ENCODE assay signal across 11 mouse cellular contexts in genomic region chr15:88999124-88999523, GRCm38 (mm10). TPM values are rescaled to one million over a fixed set of nuclear protein-coding genes. Genes with fewer than 3 reads are reported as not detected.
A peak's percentile ranks its signal among the peaks of the same experiment; 100 is the strongest.
DNase-seq lines count a peak whose midpoint lies in the region; ATAC-seq and TF ChIP-seq lines count a peak whose summit lies in the region.
"Had no signal": no experiment of that assay in that cellular context is flagged by ENCODE, and none has a peak within 500 bp of the region (broad histone marks: within the 10 kb centered on the region; RNA-seq: fewer than 3 reads in every experiment).

No protein-coding gene starts in this region.

- 87% methylated on average over 2 of the region's 2 CpGs for WGBS in forebrain, embryonic 10.5 days
- 83% methylated on average over 2 of the region's 2 CpGs for WGBS in forebrain, embryonic 15.5 days
- 74% methylated on average over 2 of the region's 2 CpGs for WGBS in kidney, embryonic 16.5 days

- H3K9me3 ChIP-seq in forebrain, embryonic 10.5 days, result no peaks in the 10 kb centered on the region
- no peaks in the 10 kb centered on the region for H3K9me3 ChIP-seq in forebrain, embryonic 15.5 days
- H3K9me3 ChIP-seq in kidney, embryonic 16.5 days (ENCODE audit: low read length), result no peaks in the 10 kb centered on the region
- H3K9me3 ChIP-seq in CH12.LX (replicated peaks; ENCODE audit: low read length), result no peaks in the 10 kb centered on the region
- H3K9me3 ChIP-seq: midbrain, embryonic 12.5 days had no signal

- H3K4me1 ChIP-seq in forebrain, embryonic 10.5 days, result no peaks in the 10 kb centered on the region; the same call in 1 of the 2 replicates
- H3K4me1 ChIP-seq in forebrain, embryonic 15.5 days, result no peaks in the 10 kb centered on the region
- no peaks in the 10 kb centered on the region for H3K4me1 ChIP-seq in kidney, embryonic 16.5 days (ENCODE audit: insufficient read depth, low read length)
- H3K4me1 ChIP-seq in CH12.LX (ENCODE audit: control insufficient read depth in 1 of 2, insufficient read depth in 2 of 2), result no peaks in the 10 kb centered on the region
- H3K4me1 ChIP-seq: midbrain, embryonic 12.5 days had no signal

- peak in 1 of 2 experiments; percentile 31; a peak in 1 of 4 replicates for TF ChIP-seq CTCF in CH12.LX (conservative IDR thresholded peaks at IDR 0.05 in 1 of 2, IDR thresholded peaks at IDR 0.05 in 1 of 2; ENCODE audit: low read depth in 2 of 2, low read length in 2 of 2)

- dilution Hi-C loops in CH12.LX (cut with MboI; ENCODE audit: extremely low pct_ligation_motif_present, extremely low pct_unique_long_range_greater_than_20kb, low sequenced_read_pairs), result no loop called here

- H3K4me2 ChIP-seq in forebrain, embryonic 15.5 days (replicated peaks), result no peak overlapping the region
- no peak overlapping the region for H3K4me2 ChIP-seq in kidney, embryonic 16.5 days (replicated peaks; ENCODE audit: low read depth, low read length)
- no peak overlapping the region for H3K4me2 ChIP-seq in CH12.LX (ENCODE audit: insufficient read depth, low read depth, poor library complexity, severe bottlenecking)
- H3K4me2 ChIP-seq: midbrain, embryonic 12.5 days had no signal

- no peak overlapping the region for H3K4me3 ChIP-seq in forebrain, embryonic 10.5 days
- H3K4me3 ChIP-seq in forebrain, embryonic 15.5 days, result no peak overlapping the region
- no peak overlapping the region for H3K4me3 ChIP-seq in kidney, embryonic 16.5 days (ENCODE audit: low read length)
- H3K4me3 ChIP-seq in CH12.LX (replicated peaks in 1 of 3; ENCODE audit: low read depth in 2 of 3, low read length in 2 of 3, poor library complexity in 1 of 3), result no peak overlapping the region
- H3K4me3 ChIP-seq: midbrain, embryonic 12.5 days had no signal

- no peaks in the 10 kb centered on the region for H3K36me3 ChIP-seq in forebrain, embryonic 10.5 days (replicated peaks)
- H3K36me3 ChIP-seq in forebrain, embryonic 15.5 days, result no peaks in the 10 kb centered on the region
- H3K36me3 ChIP-seq in kidney, embryonic 16.5 days (ENCODE audit: insufficient read depth, low read length), result no peaks in the 10 kb centered on the region
- no peaks in the 10 kb centered on the region for H3K36me3 ChIP-seq in CH12.LX (replicated peaks in 1 of 2; ENCODE audit: control insufficient read depth in 1 of 2, insufficient read depth in 1 of 2, low read length in 1 of 2)
- H3K36me3 ChIP-seq: midbrain, embryonic 12.5 days had no signal

- peak; percentile 12 for TF ChIP-seq RAD21 in CH12.LX (IDR thresholded peaks at IDR 0.05; ENCODE audit: low read depth, low read length)

- no peak for TF ChIP-seq POLR2A in CH12.LX (IDR thresholded peaks at IDR 0.05; ENCODE audit: low read depth, low read length)

- no peak for ATAC-seq in forebrain, embryonic 15.5 days (replicated peaks)
- ATAC-seq in kidney, embryonic 16.5 days (ENCODE audit: low FRiP score, low TSS enrichment), result no peak

- DNase-seq in forebrain, embryonic 10.5 days (ENCODE audit: extremely low spot score, low spot score), result no peak
- DNase-seq in kidney, postnatal 10 days, result peak; percentile 25
- DNase-seq in CH12.LX (ENCODE audit: extremely low read depth), result no peak
- DNase-seq in embryo, embryonic 11 days, result peak; percentile 27
- no peak for DNase-seq in ovary, postnatal 36 days (ENCODE audit: low spot score)
- no peak for DNase-seq in urinary bladder, postnatal 10 days (ENCODE audit: low spot score)

- H3K9ac ChIP-seq in forebrain, embryonic 15.5 days (replicated peaks), result no peak overlapping the region
- no peak overlapping the region for H3K9ac ChIP-seq in kidney, embryonic 16.5 days (replicated peaks; ENCODE audit: low read length)
- H3K9ac ChIP-seq in CH12.LX (ENCODE audit: insufficient read depth, low read depth), result no peak overlapping the region
- H3K9ac ChIP-seq: midbrain, embryonic 12.5 days had no signal

- no peaks in the 10 kb centered on the region for H3K79me2 ChIP-seq in CH12.LX (replicated peaks; ENCODE audit: control insufficient read depth, extremely low read depth, insufficient read depth, poor library complexity, severe bottlenecking)

- no peaks in the 10 kb centered on the region for H3K27me3 ChIP-seq in forebrain, embryonic 10.5 days (ENCODE audit: poor library complexity, severe bottlenecking)
- no peaks in the 10 kb centered on the region for H3K27me3 ChIP-seq in forebrain, embryonic 15.5 days
- no peaks in the 10 kb centered on the region for H3K27me3 ChIP-seq in kidney, embryonic 16.5 days (ENCODE audit: insufficient read depth, low read length)
- peaks cover 88% of the 10 kb centered on the region for H3K27me3 ChIP-seq in CH12.LX (replicated peaks)
- H3K27me3 ChIP-seq: midbrain, embryonic 12.5 days had no signal

- no peak for TF ChIP-seq EP300 in CH12.LX (IDR thresholded peaks at IDR 0.05; ENCODE audit: low read length)

- peak overlapping the region; percentile 37; the same call in 1 of the 2 replicates for H3K27ac ChIP-seq in forebrain, embryonic 10.5 days
- H3K27ac ChIP-seq in forebrain, embryonic 15.5 days (replicated peaks), result no peak overlapping the region
- H3K27ac ChIP-seq in kidney, embryonic 16.5 days (ENCODE audit: low read length), result no peak overlapping the region
- no peak overlapping the region for H3K27ac ChIP-seq in CH12.LX (ENCODE audit: insufficient read depth, low read depth)
- H3K27ac ChIP-seq: midbrain, embryonic 12.5 days had no signal

- in situ Hi-C loops in CH12.LX (cut with MboI; ENCODE audit: low pct_ligation_motif_present, low pct_unique_long_range_greater_than_20kb, low sequenced_read_pairs), result no loop called here

TF ChIP-seq in CH12.LX, 34 proteins besides CTCF, POLR2A, EP300 and RAD21:
- no peak for TF ChIP-seq JUN (IDR thresholded peaks at IDR 0.05; ENCODE audit: insufficient read depth, low read depth, low read length)
- TF ChIP-seq NRF1 (IDR thresholded peaks at IDR 0.05; ENCODE audit: low read depth, low read length), result no peak
- no peak for TF ChIP-seq ETS1 (conservative IDR thresholded peaks at IDR 0.05; ENCODE audit: low read depth, low read length)
- TF ChIP-seq SIN3A (IDR thresholded peaks at IDR 0.05; ENCODE audit: low read length), result no peak
- no peak for TF ChIP-seq CHD1 (IDR thresholded peaks at IDR 0.05; ENCODE audit: low read depth, low read length)
- TF ChIP-seq RCOR1 (conservative IDR thresholded peaks at IDR 0.05; ENCODE audit: low read depth, low read length), result no peak
- TF ChIP-seq MEF2A (IDR thresholded peaks at IDR 0.05; ENCODE audit: borderline replicate concordance, low read depth, low read length), result no peak
- TF ChIP-seq SMC3 (IDR thresholded peaks at IDR 0.05; ENCODE audit: low read depth, low read length), result peak; percentile 17

RNA-seq across cellular contexts. Expression of gene Mov10l1, which starts 16.4 kb away (rescaled TPM):
- polyA plus RNA-seq in forebrain, embryonic 10.5 days (2016; fragmentation: Nextera tagmentation; extraction: Ambion mirVana), result not detected in 2 replicates
- not detected in 2 replicates for polyA plus RNA-seq in forebrain, embryonic 15.5 days (2015; fragmentation: Nextera tagmentation; extraction: Ambion mirVana)
- polyA plus RNA-seq in kidney, embryonic 16.5 days (2015; fragmentation: Nextera tagmentation; extraction: Ambion mirVana), result 0.31 TPM in 1 of 2 replicates, not detected in the other
- not detected in 2 replicates for total RNA-seq in CH12.LX (2012; rRNA removed)
- not detected in 2 replicates for total RNA-seq in CH12.LX (2014; rRNA removed)
- polyA plus RNA-seq in CH12.LX (2012; ENCODE audit: insufficient read length, low read depth), result not detected in 2 replicates
- total RNA-seq: left cerebral cortex, postnatal 25 days had no signal
- polyA plus RNA-seq: midbrain, embryonic 12.5 days; stomach, embryonic 14.5 days had no signal

RNA-seq across cellular contexts. Expression of gene Mlc1, which starts 20.3 kb away (rescaled TPM):
- 10.2 and 11.5 TPM in 2 replicates for polyA plus RNA-seq in forebrain, embryonic 10.5 days (2016; fragmentation: Nextera tagmentation; extraction: Ambion mirVana)
- polyA plus RNA-seq in forebrain, embryonic 15.5 days (2015; fragmentation: Nextera tagmentation; extraction: Ambion mirVana), result 29.6 and 36.6 TPM in 2 replicates
- 0.06 TPM in 1 of 2 replicates, not detected in the other for polyA plus RNA-seq in kidney, embryonic 16.5 days (2015; fragmentation: Nextera tagmentation; extraction: Ambion mirVana)
- total RNA-seq in CH12.LX (2012; rRNA removed) (not detected in 2 replicates), CH12.LX (2014; rRNA removed) (not detected in 2 replicates)
- polyA plus RNA-seq in CH12.LX (2012; ENCODE audit: insufficient read length, low read depth), result not detected in 2 replicates
- polyA plus RNA-seq: stomach, embryonic 14.5 days had no signal

RNA-seq across cellular contexts. Expression of gene Ttll8, which starts 44.9 kb away (rescaled TPM):
- polyA plus RNA-seq in forebrain, embryonic 10.5 days (2016; fragmentation: Nextera tagmentation; extraction: Ambion mirVana), result not detected in 2 replicates
- 0.14 TPM in 1 of 2 replicates, not detected in the other for polyA plus RNA-seq in forebrain, embryonic 15.5 days (2015; fragmentation: Nextera tagmentation; extraction: Ambion mirVana)
- polyA plus RNA-seq in kidney, embryonic 16.5 days (2015; fragmentation: Nextera tagmentation; extraction: Ambion mirVana), result not detected in 2 replicates
- not detected in 2 replicates for total RNA-seq in CH12.LX (2012; rRNA removed)
- total RNA-seq in CH12.LX (2014; rRNA removed), result not detected in 2 replicates
- not detected in 2 replicates for polyA plus RNA-seq in CH12.LX (2012; ENCODE audit: insufficient read length, low read depth)
- polyA plus RNA-seq: midbrain, embryonic 12.5 days; stomach, embryonic 14.5 days had no signal

Comparison
In these comparisons a context has a peak if more than half of its experiments do, and no peak if none do; other contexts are left out.
1. DNase-seq: peak in kidney, postnatal 10 days (single experiment) and embryo, embryonic 11 days (single experiment); none in forebrain, embryonic 10.5 days (single experiment), CH12.LX (single experiment), ovary, postnatal 36 days (single experiment) and urinary bladder, postnatal 10 days (single experiment).
2. RNA of gene Mlc1, which starts 20.3 kb away (polyA plus RNA-seq): 29.6 to 36.6 TPM in forebrain, embryonic 15.5 days and 10.2 to 11.5 TPM in forebrain, embryonic 10.5 days; 0.06 TPM in kidney, embryonic 16.5 days and not detected in CH12.LX; every median in the first group is over 10 times any median in the second.